Mouse (Mus musculus): ENCODE results near the gene Adamts7. TPM values are rescaled to one million over a fixed set of nuclear protein-coding genes. Genes with fewer than 3 reads are reported as not detected.

Gene Adamts7
- polyA plus RNA-seq, 1 experiment from 2014 or later, result 10.0 TPM

GRCm38 (mm10) chr9:90208655-90209054 lies 45.8 kb downstream of the Adamts7 start:
- Histone ChIP-seq H3K9me3 (ENCODE audit: control insufficient read depth, low read length) (no peaks in the 10 kb centered on the region), H3K36me3 (ENCODE audit: control insufficient read depth, insufficient read depth, low read length) (peaks cover 25% of the 10 kb centered on the region), H3K27me3 (ENCODE audit: control insufficient read depth, insufficient read depth, low read length) (no peaks in the 10 kb centered on the region), H3K4me2 (replicated peaks; ENCODE audit: low read depth, low read length) (no peak overlapping the region), H3K4me1 (ENCODE audit: control insufficient read depth, insufficient read depth, low read length) (no peaks in the 10 kb centered on the region), H3K9ac (ENCODE audit: low read depth, low read length) (no peak overlapping the region), H3K27ac (ENCODE audit: low read depth, low read length) (no peak overlapping the region), H3K4me3 (ENCODE audit: low read length) (no peak overlapping the region)
- 88% methylated on average over 6 of the region's 6 CpGs for WGBS
- no peak for ATAC-seq (ENCODE audit: low FRiP score, low TSS enrichment)

DNA sequence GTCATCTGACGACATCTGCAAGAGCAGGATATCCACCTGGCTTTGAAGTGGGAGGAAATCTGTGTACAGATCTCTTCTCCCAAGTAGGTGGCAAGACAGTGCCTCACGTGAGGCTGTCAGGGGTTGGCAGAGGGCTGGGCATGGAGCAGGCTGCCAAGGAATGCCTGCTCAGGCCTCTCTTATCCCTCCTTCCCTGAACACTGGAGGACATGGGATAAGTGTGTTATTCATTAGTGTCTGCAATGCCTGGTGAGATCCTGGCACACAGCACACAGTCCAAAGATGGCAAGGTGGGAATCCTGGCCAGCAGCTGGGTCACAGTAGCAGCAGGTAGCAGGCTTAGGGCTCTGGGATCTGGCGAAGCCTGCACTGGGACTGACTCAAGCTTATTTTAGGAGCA lies 50.3 kb downstream of the Adamts7 start:
- no peaks in the 10 kb centered on the region for H3K9me3 ChIP-seq (ENCODE audit: control insufficient read depth, low read length)
- H3K36me3 ChIP-seq (ENCODE audit: control insufficient read depth, insufficient read depth, low read length), result peaks cover 29% of the 10 kb centered on the region; the same call in 1 of the 2 replicates
- no peak for ATAC-seq (ENCODE audit: low FRiP score, low TSS enrichment)
- H3K27me3 ChIP-seq (ENCODE audit: control insufficient read depth, insufficient read depth, low read length), result no peaks in the 10 kb centered on the region
- H3K4me1 ChIP-seq (ENCODE audit: control insufficient read depth, insufficient read depth, low read length), result no peaks in the 10 kb centered on the region
- H3K27ac ChIP-seq (ENCODE audit: low read depth, low read length), result no peak overlapping the region
- H3K4me3 ChIP-seq (ENCODE audit: low read length), result no peak overlapping the region
- WGBS, result 89% methylated on average over 3 of the region's 3 CpGs
- H3K4me2 ChIP-seq (replicated peaks; ENCODE audit: low read depth, low read length), result no peak overlapping the region
- H3K9ac ChIP-seq (ENCODE audit: low read depth, low read length), result no peak overlapping the region

GRCm38 (mm10) chr9:90216259-90217001 lies 53.6 kb downstream of the Adamts7 start:
- Histone ChIP-seq H3K9ac (ENCODE audit: low read depth, low read length) (no peak overlapping the region), H3K9me3 (ENCODE audit: control insufficient read depth, low read length) (no peaks in the 10 kb centered on the region), H3K36me3 (ENCODE audit: control insufficient read depth, insufficient read depth, low read length) (peaks cover 31% of the 10 kb centered on the region; the same call in 1 of the 2 replicates), H3K4me3 (ENCODE audit: low read length) (no peak overlapping the region), H3K27ac (ENCODE audit: low read depth, low read length) (no peak overlapping the region), H3K4me2 (replicated peaks; ENCODE audit: low read depth, low read length) (no peak overlapping the region), H3K27me3 (ENCODE audit: control insufficient read depth, insufficient read depth, low read length) (no peaks in the 10 kb centered on the region), H3K4me1 (ENCODE audit: control insufficient read depth, insufficient read depth, low read length) (no peaks in the 10 kb centered on the region)
- 75% methylated on average over 11 of the region's 11 CpGs for WGBS
- no peak for ATAC-seq (ENCODE audit: low FRiP score, low TSS enrichment)

DNA sequence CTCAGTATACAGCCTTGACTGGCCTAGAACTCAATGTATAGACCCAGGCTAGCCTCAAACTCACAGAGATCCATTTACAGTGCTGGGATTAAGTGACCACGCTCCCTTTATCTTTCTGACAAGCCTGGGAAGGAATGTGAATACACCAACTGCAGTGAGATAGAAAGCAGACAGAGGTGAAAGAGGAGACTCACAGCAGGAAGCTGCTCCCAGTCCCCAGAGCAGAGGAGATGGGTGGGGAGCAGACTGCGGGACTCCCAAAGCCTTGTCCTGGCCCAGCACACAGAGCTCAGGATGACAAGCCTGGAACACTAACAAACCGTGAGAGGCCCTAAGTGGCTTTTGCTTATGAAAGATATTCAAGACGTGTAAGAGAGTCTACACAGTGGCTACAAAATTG lies 54.6 kb downstream of the Adamts7 start:
- H3K27ac ChIP-seq (ENCODE audit: low read depth, low read length), result no peak overlapping the region
- H3K27me3 ChIP-seq (ENCODE audit: control insufficient read depth, insufficient read depth, low read length), result no peaks in the 10 kb centered on the region
- H3K4me3 ChIP-seq (ENCODE audit: low read length), result no peak overlapping the region
- no peak for ATAC-seq (ENCODE audit: low FRiP score, low TSS enrichment)
- H3K9me3 ChIP-seq (ENCODE audit: control insufficient read depth, low read length), result no peaks in the 10 kb centered on the region
- WGBS, result 68% methylated on average over 4 of the region's 4 CpGs
- no peak overlapping the region for H3K4me2 ChIP-seq (replicated peaks; ENCODE audit: low read depth, low read length)
- H3K9ac ChIP-seq (ENCODE audit: low read depth, low read length), result no peak overlapping the region
- no peaks in the 10 kb centered on the region for H3K4me1 ChIP-seq (ENCODE audit: control insufficient read depth, insufficient read depth, low read length)
- peaks cover 37% of the 10 kb centered on the region; the same call in 1 of the 2 replicates for H3K36me3 ChIP-seq (ENCODE audit: control insufficient read depth, insufficient read depth, low read length)

DNA sequence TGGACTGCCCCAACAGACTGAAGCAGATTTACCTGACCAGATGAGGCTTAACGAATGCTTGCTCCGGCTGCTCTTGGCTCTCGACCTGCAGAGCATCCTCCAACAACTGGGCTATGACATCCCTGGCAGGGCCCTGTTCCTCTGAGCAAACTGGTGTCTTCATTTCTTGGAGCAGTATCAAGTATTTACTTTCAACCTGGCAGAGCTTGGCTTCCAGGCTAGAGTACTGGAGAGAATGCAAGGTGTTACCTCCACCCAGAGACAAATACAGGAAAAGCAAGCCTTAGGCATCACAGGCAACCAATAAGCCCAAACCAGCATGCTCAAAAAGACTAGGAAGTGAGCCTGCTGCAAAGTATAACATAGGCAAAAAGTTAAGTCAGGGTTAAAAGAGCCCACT lies 59.4 kb downstream of the Adamts7 start:
- Histone ChIP-seq H3K36me3 (ENCODE audit: control insufficient read depth, insufficient read depth, low read length) (peaks cover 44% of the 10 kb centered on the region; the same call in 1 of the 2 replicates), H3K4me3 (ENCODE audit: low read length) (no peak overlapping the region), H3K27me3 (ENCODE audit: control insufficient read depth, insufficient read depth, low read length) (no peaks in the 10 kb centered on the region), H3K4me2 (replicated peaks; ENCODE audit: low read depth, low read length) (no peak overlapping the region), H3K4me1 (ENCODE audit: control insufficient read depth, insufficient read depth, low read length) (no peaks in the 10 kb centered on the region), H3K9ac (ENCODE audit: low read depth, low read length) (no peak overlapping the region), H3K27ac (ENCODE audit: low read depth, low read length) (no peak overlapping the region), H3K9me3 (ENCODE audit: control insufficient read depth, low read length) (no peaks in the 10 kb centered on the region)
- no peak for ATAC-seq (ENCODE audit: low FRiP score, low TSS enrichment)
- WGBS, result 90% methylated on average over 3 of the region's 3 CpGs

DNA sequence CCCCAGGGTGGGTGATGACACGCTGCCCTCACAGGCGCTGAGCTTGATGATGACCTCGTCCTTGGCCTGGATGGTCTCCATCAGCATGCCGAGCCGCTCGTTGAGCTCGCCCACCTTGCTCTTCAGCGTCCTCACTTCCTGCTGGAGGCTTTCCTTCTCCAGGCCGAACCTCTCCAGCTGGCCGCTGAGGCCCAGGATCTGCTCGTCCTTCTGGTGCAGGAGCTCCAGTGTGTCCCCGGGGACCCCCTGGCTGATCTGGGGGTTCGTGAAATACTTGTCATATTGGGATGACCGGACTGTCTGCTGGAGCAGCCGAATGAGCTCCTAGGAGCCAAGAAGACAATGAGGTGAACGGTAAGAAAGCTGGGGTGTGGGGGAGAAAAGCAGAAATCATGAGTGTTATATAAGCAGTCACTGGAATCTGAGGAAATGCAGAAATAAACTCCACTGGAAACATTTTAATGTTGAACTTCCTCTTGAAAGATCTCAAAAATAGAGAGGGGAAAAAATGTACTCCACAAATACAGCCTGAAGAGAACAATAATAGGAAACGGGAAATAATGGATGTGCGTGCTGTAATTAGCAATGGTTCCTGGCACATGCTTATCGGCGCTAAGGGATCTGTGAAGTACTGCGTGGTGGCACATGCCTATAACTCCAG lies 63.3 kb downstream of the Adamts7 start:
- Histone ChIP-seq H3K9ac (ENCODE audit: low read depth, low read length) (no peak overlapping the region), H3K36me3 (ENCODE audit: control insufficient read depth, insufficient read depth, low read length) (peaks cover 31% of the 10 kb centered on the region; the same call in 1 of the 2 replicates), H3K27me3 (ENCODE audit: control insufficient read depth, insufficient read depth, low read length) (no peaks in the 10 kb centered on the region), H3K27ac (ENCODE audit: low read depth, low read length) (peak overlapping the region; percentile 47; the same call in 1 of the 2 replicates), H3K9me3 (ENCODE audit: control insufficient read depth, low read length) (no peaks in the 10 kb centered on the region), H3K4me1 (ENCODE audit: control insufficient read depth, insufficient read depth, low read length) (no peaks in the 10 kb centered on the region), H3K4me2 (replicated peaks; ENCODE audit: low read depth, low read length) (no peak overlapping the region), H3K4me3 (ENCODE audit: low read length) (no peak overlapping the region)
- WGBS, result 86% methylated on average over 21 of the region's 21 CpGs
- ATAC-seq (ENCODE audit: low FRiP score, low TSS enrichment), result no peak

- peak; percentile 32; the same call in 1 of the 2 replicates for ATAC-seq (ENCODE audit: low FRiP score, low TSS enrichment)
- no peaks in the 10 kb centered on the region for H3K9me3 ChIP-seq (ENCODE audit: control insufficient read depth, low read length)
- no peaks in the 10 kb centered on the region for H3K4me1 ChIP-seq (ENCODE audit: control insufficient read depth, insufficient read depth, low read length)
- no peak overlapping the region for H3K4me3 ChIP-seq (ENCODE audit: low read length)
- H3K27me3 ChIP-seq (ENCODE audit: control insufficient read depth, insufficient read depth, low read length), result no peaks in the 10 kb centered on the region
- peaks cover 31% of the 10 kb centered on the region; the same call in 1 of the 2 replicates for H3K36me3 ChIP-seq (ENCODE audit: control insufficient read depth, insufficient read depth, low read length)
- 81% methylated on average over 2 of the region's 2 CpGs for WGBS
- H3K27ac ChIP-seq (ENCODE audit: low read depth, low read length), result no peak overlapping the region
- no peak overlapping the region for H3K9ac ChIP-seq (ENCODE audit: low read depth, low read length)
- H3K4me2 ChIP-seq (replicated peaks; ENCODE audit: low read depth, low read length), result no peak overlapping the region
These were observed 63.9 kb downstream of the Adamts7 start for GRCm38 (mm10) chr9:90226742-90227096.

DNA sequence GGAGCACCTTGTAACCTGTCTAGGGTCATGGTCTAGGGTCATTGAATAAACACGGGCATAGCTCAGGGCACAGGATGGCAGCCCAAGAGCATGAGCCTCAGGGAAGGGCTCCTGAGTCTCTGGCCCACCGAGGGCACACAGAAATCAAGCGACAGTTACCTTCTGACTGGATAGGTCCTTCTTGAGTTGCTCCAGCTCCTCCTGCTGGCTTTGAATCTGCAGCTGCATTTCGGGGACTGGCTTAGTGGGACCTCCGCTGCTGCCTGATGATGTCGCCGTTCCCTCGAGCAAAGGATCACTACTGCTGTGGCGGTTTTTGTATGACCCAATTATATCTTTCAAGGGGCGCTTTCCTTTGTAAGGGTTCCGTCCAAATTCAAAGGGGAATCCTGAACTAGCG lies 64.3 kb downstream of the Adamts7 start:
- H3K4me3 ChIP-seq (ENCODE audit: low read length), result no peak overlapping the region
- H3K9me3 ChIP-seq (ENCODE audit: control insufficient read depth, low read length), result no peaks in the 10 kb centered on the region
- no peak overlapping the region for H3K4me2 ChIP-seq (replicated peaks; ENCODE audit: low read depth, low read length)
- ATAC-seq (ENCODE audit: low FRiP score, low TSS enrichment), result no peak
- 79% methylated on average over 12 of the region's 12 CpGs for WGBS
- H3K27ac ChIP-seq (ENCODE audit: low read depth, low read length), result no peak overlapping the region
- no peaks in the 10 kb centered on the region for H3K4me1 ChIP-seq (ENCODE audit: control insufficient read depth, insufficient read depth, low read length)
- no peaks in the 10 kb centered on the region for H3K27me3 ChIP-seq (ENCODE audit: control insufficient read depth, insufficient read depth, low read length)
- H3K36me3 ChIP-seq (ENCODE audit: control insufficient read depth, insufficient read depth, low read length), result peaks cover 26% of the 10 kb centered on the region; the same call in 1 of the 2 replicates
- H3K9ac ChIP-seq (ENCODE audit: low read depth, low read length), result no peak overlapping the region

Data from kidney, embryonic 14.5 days (tissue).